Mouse (Mus musculus): ENCODE measurements around the gene Spef1.

DNA sequence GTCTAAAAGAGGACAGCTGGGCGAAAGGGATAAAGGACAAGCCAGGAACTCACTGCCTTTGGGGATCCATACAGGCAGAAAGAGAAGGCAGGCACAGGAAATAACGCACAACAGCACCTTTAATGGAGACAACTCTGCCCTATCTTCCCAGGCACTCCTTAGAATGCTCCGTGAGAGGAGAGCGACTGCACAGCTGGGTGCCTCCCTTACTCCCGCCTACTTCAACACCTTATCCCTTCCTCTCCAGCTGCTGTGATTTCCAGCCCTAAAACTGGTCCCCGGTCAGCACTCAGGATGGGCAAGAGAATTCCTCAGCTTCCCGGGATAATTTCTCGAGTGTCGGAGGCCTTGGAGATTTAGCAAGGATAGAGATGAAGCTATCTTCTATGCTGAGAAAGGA lies 16.1 kb downstream of the Spef1 start:
- no peak for TF ChIP-seq CTCF (IDR thresholded peaks at IDR 0.05; ENCODE audit: extremely low read depth, insufficient read depth, low read length)
- TF ChIP-seq POLR2A (IDR thresholded peaks at IDR 0.05; ENCODE audit: extremely low read depth, insufficient read depth, low read length), result no peak

All from cortical plate, adult 2 months (tissue).